Mouse (Mus musculus): Measurements from ENCODE around the gene Dnajb3.
"Not testable (repeated sequence)": the region's sequence is repeated elsewhere in the genome, so short reads cannot be mapped to it uniquely, and the experiment has no call there.

Dnajb3 gene

DNA sequence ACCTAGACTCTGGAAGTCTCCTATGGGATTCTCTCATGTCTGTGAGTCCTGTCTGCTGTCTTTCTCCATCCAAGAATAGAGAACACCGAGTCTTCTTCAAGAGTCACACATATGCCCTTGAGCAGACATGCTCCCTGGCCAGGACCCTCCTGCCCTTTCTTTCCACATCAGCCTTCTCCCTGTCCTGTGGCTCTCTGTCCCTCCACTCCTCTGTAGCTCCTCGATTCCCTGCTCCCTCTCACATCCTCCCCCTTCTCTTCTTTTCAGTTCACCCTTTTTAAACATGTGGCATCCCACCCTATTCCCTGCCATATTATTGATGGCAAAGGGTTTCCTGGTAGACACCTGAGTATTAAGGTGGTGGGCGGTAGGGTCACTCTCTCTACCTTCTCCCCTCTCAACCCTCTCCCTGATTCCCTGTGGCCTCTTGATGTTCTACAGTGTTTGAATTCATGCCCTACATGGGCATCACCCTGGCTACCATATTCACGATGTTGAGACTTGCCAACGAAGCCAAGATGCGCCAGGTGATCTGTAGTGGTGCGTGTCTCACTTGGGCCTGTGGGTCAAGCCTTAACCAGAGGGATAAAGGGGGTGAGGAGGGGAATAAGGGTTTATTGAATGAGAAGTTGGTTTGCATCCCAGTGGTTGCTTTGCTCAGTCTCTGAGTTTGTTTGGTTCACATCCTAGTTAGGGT lies 26.4 kb upstream of the Dnajb3 start:
- no peak for DNase-seq (ENCODE audit: low spot score)

DNA sequence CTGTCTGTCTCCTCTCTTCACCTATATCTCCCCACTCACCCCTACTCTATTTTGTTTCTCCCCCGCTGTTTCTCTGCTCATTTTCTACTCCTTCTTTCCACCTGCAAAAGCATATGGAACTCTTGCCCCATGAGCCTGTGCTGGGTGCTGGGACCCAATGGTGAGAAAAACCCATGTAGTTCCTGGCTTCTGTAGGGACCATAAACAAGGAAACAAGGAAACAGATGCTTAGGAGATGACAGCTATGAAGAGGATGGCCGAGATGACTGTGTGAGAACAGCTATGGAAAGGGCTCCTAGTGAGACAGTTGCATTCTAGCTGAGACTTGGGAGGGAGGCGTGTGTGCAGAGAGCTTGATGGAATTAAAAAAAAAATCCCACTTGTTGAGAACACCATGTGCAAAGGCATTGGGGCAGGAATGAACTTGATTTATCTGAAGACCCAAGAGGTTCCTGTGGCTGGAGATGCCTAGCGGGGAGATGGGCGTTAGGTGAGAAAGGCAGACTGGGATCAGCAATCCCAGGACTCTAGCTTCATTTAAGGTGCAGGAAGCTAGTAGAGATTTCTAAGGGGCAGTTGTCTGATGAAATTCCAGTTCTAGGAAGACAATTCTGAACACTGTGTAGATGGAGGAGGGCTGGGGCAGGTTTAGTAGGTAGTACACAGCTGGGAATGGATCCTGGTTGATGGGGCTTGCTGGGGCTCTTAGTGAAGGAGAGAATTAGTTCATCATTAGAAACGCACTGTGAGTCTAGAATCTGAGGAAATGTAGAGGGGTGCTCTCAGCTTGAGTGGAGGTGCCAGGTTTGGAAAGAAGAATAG lies 25.6 kb upstream of the Dnajb3 start:
- DNase-seq (ENCODE audit: low spot score) = no peak

DNA sequence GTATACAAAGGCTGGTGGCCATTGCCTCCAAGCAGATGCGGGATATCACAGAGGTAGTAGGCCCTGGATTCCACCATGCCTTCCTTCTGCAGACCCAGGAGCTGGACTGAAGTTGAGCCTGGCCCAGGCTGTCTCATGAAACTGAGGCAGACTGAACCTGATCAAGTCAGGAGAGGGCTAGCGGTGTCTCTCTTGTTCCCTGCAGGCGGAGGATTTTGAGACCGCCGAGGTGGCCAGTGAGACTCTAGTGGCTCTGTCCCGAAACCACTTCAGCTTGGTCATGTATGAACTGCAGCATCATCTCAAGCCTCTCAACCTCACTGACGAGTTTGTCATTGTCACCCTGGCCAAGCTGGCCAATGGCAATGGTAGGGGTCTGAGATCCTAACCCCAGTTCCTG lies 24.8 kb upstream of the Dnajb3 start:
- DNase-seq (ENCODE audit: low spot score) = no peak

DNA sequence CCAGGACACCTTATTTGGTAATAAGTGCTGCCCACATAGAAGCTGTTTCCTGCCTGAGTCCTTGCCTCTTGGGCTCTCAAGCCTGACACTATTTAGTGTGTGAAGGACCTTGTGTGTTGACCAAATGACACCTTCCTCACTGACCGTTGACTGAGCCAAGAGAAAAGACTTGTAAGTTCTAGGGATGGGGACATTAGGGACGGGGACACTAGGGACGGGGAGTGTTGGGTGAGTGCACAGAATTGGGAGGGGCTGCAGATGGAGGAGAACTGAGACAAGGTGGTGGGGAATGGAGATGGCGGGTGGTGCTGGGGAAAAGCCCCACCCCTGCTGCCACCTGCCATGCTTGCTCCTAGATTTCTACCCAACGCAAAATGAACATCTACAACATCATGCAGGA lies 24.4 kb upstream of the Dnajb3 start:
- no peak for DNase-seq (ENCODE audit: low spot score)

DNA sequence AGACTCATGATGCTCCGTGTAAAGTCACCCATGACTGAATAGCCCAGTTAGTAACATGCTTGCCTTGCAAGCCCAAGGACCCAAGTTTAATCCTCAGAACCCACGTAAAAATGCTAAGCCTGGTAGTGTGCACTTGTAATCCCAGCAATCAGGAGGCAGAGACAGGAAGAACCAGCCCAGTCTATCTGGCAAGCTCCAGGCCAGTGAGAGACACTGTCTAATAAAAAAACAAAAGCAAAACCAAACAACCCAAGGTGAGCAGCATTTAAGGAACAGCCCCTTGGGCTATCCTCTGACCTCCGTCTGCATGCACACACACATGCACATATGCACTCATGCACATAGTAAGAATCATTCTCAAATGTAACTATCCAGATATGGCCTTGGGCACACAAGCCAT lies 24.0 kb upstream of the Dnajb3 start:
- no peak for DNase-seq (ENCODE audit: low spot score)

DNA sequence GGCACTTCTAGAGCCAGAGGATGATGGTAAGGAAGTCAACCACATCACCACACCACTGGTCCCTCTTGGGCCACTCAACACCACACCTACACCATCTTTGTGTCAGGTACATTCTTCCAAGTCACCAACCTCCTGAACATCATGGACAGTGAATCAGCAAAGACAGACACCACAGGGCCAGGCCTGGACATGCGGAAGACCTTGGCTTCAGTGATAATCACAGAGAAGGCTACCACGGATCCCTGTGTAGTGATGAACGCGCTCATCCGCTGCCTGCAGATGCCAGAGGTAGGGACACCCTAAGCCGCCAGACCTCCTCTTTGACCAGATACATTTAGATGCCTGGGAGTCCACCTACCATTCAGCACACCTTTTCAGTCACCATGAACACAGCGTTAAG lies 22.5 kb upstream of the Dnajb3 start:
- DNase-seq (ENCODE audit: low spot score) = no peak

DNA sequence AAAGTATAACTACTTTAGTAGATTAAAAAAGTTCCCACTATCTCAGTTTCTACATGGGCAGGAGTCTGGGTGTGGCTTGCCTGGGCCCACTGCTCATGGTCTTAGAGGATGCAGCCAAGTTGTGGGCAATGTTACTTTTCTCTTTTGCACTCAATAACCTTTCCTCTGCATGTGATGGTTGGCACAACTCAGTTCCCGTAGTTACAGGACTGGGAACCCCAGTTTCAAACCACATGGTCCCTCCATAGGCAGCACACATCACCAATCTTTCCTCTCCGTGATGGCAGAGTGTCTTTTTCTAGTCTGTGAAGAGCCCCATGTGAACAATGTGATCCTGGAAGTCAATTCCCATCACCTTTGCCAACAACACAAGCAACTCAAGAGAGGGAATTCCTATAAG lies 21.9 kb upstream of the Dnajb3 start:
- DNase-seq (ENCODE audit: low spot score) = no peak

DNA sequence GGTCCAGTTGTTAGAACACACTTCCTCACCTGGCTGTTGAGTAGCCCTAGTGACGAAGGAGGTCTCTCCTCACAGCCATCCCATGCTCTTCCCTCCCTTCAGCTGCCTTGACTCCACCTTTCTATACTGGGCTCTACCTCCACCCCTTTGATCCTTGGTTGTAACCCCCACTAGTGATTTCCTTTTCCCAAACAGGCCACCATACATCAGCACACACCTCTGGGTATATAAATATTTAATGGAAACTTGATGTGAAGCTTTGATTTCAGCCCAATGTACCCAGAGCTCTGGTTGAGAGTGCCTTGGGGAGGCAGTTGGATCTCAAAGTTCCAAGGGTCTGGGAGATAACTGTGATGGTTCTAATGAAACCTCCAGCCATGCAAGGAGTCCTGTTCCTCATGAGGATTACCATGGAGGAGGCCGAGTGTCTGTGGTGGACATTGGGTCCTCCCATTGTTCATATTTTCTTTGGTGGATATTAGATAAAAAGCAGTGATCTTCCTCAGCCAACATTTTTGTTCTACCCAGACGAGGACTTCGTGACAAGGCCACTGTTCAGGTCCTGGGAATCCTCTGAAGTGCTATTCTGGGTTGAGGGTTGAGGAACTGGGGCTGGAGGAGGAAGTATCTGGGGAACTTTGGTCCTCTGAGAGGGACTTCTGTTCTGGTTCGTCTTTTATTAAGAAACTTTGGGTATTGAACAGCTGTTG lies 21.2 kb upstream of the Dnajb3 start, which contains the start of gene Mroh2a:
Gene Mroh2a (plus strand): TSS at position 317 of the 710 bp plus-strand sequence.
- DNase-seq (ENCODE audit: low spot score) = no peak

DNA sequence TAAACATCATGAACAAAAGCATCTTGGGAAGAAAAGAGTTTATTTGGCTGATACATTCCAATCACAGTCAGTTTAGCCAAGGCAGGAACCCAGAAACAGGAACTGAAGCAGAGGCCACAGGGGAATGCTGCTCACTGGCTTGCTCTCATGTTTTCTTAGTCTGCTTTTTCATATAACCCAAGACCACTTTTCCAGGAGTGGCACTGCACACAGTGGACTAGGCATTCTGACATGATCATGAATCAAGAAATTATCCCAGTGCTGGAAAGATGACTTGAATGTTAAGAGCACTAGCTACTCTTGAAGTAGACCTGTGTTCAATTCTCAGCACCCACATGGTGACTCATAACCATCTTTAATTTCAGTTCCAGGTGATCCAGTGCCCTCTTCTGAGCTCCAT lies 20.2 kb upstream of the Dnajb3 start:
- DNase-seq (ENCODE audit: low spot score) = no peak

DNA sequence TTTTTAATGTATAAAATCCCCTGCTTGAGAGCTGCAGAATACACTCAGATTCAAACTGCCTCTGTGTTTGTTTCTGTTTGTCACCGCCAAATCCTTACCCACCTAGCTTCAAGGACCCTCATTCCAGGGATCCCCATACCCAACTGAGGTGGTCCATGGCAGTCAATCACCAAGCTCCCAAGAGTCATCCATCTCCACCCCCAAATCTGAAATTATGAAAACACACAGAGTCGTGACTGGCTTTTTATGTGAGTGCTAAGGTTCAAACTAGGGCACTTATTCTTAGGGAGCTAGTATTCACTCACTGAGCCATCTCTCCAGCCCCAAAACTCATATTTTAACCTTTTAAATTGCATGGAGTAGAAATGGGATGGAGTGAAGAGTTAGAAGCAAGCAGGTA lies 19.7 kb upstream of the Dnajb3 start:
- not testable (repeated sequence) for DNase-seq (ENCODE audit: low spot score)

DNA sequence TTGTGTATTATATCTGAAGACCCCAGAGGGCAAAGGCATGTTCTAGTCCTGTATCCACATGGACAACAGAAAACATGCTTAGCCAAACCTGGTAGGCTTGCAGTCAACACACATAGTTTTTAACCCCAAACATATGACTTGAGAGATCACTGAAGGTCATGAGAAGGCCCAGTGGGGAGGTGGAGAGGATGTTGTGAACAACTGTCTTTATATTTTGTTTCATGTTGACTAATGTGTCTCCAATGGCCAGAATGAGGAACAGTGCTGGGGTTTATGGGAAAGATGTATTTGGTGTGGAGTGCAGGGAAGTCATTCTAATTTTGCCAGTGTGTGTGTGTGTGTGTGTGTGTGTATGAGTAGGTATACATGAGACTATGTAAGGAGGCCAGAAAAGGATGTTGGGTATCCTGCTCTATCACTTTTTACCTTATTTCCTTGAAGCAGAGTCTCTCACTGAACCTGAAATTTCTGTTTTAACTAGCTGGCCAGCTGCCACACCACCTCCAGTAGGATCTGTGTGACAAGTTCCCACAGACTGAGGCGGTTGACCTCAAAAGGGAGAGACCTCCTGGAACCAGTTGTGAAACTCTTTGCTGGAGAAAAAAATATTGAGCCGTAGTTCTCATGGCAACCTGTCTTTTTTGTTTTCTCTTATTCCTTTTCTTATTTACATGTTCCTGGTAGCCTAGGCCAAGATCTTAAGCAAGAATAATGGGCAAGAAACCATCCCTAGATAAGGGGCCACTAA lies 18.6 kb upstream of the Dnajb3 start:
- DNase-seq (ENCODE audit: low spot score) = no peak

DNA sequence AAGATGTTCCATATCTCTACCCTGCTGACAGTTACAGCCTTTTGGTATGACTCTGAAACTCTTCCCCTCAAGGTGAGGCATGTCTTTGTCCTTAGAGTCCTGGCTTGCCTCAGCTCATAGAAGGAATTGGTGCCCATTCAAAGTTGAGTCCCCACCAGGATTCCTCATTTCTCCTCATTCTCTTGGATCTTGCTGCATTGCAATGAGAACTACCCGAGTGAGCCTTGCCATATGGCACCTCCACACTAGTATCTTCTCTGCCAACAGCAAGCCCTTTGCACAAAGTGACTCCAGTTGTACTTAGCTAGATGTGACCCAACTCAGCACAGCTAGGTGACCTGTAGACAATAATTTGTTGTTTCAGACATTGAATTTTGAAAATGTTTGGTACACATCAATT lies 18.0 kb upstream of the Dnajb3 start:
- no peak for DNase-seq (ENCODE audit: low spot score)

DNA sequence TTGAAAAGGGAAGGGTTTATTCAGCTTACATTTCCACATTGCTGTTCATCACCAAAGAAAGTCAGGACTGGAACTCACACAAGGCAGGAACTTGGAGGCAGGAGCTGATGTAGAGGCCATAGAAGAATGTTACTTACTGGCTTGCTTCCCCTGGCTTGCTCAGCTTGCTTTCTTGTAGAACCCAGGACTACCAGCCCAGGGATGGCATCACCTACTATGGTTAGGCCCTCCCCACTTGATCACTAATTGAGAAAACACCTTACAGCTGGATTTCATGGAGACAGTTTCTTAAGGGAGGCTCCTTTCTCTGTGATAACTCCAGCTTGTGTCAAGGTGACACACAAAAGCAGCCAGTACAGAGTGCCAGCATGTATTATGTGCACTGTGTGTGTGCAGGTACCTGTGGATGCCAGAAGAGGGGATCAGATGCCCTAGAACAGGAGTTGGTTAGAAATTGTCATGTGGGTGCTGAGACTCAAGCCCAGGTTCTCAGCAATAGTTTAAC lies 17.5 kb upstream of the Dnajb3 start:
- not testable (repeated sequence) for DNase-seq (ENCODE audit: low spot score)

DNA sequence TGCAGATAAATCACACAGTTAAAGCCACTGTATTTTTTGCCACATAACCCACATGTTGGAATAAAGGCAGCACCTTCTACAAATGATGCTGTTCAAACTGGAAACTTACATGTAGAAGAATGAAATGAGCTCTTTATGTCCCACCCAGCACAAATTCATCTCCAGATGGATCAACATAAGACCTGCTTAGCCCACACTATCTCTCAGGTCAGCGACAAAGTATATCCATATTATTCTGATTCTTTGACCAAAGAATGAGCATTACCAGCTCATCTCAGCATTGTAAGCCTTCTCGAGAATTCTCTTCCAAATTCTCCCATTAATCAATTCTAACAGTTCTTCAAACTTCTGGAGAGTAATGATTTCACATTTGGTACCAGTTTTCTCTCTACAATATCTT lies 16.6 kb upstream of the Dnajb3 start:
- no peak for DNase-seq (ENCODE audit: low spot score)

DNA sequence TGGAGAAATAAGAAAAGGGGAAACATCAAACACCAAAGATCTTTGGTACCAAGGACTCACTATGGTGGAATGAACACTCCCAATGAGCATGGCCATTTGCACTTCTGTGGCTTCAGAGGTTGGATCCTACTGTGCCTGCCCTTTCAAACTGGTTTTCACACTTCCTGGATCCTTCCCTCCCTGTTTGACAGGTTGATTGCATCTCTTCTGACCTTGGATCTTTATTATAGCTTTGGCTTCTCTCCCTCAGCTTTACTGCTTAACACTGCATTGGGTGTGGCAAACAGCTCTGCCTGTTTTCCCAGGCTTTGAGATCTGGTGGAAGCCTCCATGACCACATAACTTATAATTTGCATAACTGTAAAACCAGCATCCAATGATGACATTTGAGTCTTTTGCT lies 14.8 kb upstream of the Dnajb3 start:
- DNase-seq (ENCODE audit: low spot score) = no peak

DNA sequence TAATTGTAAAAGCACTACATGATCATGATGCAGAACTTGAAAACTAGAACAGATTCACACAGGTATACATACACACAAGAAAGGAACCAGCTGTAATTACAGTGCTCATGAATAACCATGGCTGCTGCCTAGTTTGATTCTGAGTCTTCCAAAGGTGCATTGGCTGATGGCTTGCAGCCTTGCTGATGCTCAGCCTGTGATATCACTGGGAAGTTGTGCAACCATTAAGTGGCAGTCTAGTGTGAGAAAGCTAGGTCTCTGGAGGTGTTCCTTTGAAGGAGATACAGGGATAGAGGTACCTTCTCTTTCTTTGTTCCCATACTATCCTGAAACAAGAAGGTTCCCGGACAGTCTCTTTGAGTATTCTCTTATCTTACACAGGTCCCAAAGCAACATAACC lies 13.5 kb upstream of the Dnajb3 start:
- DNase-seq (ENCODE audit: low spot score) = no peak

DNA sequence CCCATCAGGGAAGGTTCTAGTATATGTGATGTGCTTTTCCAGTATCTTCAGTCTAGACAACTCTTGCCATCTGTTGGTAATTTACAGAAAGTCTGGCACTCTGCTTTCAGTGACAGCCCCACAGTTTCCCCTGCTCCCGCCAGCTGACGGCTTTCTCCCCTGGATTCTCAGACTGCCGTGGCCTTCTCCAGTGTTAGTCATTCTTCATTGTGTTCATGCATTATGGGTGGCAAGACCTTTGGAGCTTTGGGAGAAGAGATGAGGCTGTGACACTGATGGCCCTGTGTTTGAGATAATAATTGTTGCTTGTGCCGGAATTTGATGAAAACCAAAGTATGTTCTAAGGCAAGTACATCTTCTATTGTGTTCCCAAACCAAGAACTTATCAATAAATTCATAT lies 13.0 kb upstream of the Dnajb3 start:
- no peak for DNase-seq (ENCODE audit: low spot score)

DNA sequence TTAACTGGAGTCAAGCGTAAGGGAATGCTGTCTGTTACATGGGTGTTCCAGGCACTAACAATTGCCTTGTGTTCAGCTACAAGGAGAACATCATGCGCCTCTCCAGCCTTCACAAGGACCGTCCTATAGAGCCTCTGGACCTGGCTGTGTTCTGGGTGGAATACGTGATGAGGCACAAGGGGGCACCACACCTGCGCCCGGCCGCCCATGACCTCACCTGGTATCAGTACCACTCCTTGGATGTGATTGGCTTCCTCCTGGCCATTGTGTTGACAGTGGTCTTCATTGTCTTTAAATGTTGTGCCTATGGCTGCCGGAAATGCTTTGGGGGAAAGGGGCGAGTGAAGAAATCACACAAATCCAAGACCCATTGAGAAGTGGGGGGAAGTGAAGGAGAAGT lies 12.5 kb upstream of the Dnajb3 start:
- DNase-seq (ENCODE audit: low spot score) = no peak

DNA sequence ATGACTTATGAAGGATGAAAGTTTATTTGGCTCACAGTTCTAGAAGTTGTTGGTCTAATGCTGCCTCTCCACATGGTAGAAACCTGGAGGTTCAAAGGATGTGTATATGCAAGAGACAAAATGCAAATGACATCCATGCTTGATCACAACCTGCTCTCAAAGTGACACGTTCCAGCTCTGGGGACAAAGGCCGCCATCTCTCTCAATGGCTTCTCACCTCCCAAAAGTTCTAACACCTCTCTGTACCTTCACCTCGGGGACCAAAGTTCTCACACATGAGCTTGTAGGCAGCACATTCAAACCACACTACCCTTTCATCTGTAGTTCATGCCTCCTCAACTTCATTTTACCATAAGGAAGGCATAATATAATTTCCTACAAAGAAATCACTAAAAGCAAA lies 12.0 kb upstream of the Dnajb3 start:
- DNase-seq (ENCODE audit: low spot score) = no peak

DNA sequence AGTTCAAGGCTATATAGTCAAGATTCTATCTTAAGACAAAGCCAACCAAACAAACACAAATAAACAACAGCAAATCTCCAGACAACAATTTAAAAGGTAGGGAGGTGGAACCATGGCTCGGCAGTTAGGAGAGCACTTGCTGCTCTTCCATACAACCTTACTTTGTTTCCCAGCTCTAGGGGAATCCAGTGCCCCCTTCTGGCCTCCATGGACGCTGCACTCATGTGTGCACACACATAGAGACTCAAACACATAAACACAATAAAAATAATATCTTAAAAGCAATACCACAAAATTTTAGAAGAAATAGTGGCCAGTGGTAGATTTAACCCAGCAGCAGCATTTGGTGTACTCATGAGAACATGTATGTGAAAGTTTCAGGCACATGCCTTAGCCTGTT lies 11.6 kb upstream of the Dnajb3 start:
- DNase-seq (ENCODE audit: low spot score) = no peak

DNA sequence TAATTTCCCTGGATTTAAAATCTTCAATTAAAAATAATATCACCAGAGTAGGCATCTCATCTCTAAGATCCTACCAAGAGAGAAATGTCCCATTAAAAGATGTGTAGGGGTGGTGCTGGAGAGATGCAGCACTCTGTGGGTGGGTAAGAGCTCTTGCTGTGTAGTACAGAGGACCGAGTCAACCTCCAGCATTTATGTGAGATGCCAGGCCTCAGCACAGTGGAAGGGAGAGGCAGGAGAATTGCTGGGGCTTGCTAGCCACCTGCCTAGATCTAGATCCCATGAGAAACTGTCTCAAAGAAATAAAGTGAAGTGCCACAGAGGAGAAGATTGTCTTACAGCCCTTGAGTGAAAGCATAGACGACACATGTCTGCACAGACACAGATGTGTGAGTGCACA lies 11.0 kb upstream of the Dnajb3 start:
- DNase-seq (ENCODE audit: low spot score) = no peak

Measured in left cerebral cortex, adult 11 months (tissue).